18 mouse cellular contexts compared by ENCODE assay signal in the genomic region with DNA sequence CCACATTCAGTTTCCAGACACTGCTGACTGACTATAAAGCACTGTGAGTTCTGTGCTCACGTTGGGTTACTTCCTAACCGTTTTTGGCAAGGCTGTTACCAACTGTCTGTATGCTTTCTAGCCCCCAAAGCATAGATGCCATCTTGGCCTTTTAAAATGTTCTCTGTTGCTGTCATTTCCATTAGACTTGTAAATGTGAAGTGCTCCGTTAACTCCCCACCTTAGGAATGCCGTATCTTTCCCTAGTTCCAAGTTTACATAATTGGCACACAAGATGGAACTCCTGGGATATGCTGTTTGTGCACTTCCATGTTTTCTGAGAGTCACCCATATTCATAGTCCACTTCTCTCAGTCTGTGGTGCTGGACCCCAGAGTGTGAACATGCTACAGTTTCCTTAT.
"Had no signal": no experiment of that assay in that cellular context is flagged by ENCODE, and none has a peak within 500 bp of the region (broad histone marks: within the 10 kb centered on the region; RNA-seq: fewer than 3 reads in every experiment).

No protein-coding gene starts in this region.

- H3K4me1 ChIP-seq: liver, embryonic 13.5 days; liver, embryonic 15.5 days; midbrain, embryonic 10.5 days; midbrain, embryonic 13.5 days; midbrain, embryonic 15.5 days; neural tube, embryonic 13.5 days; neural tube, embryonic 15.5 days had no signal

- ATAC-seq: liver, postnatal 0 days; midbrain, embryonic 13.5 days; midbrain, embryonic 15.5 days had no signal

- H3K9me3 ChIP-seq: liver, embryonic 13.5 days; liver, embryonic 15.5 days; midbrain, embryonic 10.5 days; midbrain, embryonic 13.5 days; midbrain, embryonic 15.5 days; neural tube, embryonic 13.5 days; neural tube, embryonic 15.5 days had no signal

- H3K9ac ChIP-seq: liver, embryonic 13.5 days; liver, embryonic 15.5 days; liver, postnatal 0 days; lung, embryonic 14.5 days; midbrain, embryonic 13.5 days; midbrain, embryonic 15.5 days; neural tube, embryonic 13.5 days; neural tube, embryonic 15.5 days had no signal

- DNase-seq: liver, embryonic 13.5 days; liver, postnatal 0 days; lung, embryonic 14.5 days; lung, postnatal 10 days; lung, postnatal 4 days; right cerebral cortex, adult 18-20 months; right cerebral cortex, postnatal 14 days; spleen, adult 18-20 months; thymus, adult 18-20 months; thymus, postnatal 14 days; thymus, postnatal 36 days had no signal

- H3K4me2 ChIP-seq: liver, embryonic 13.5 days; liver, embryonic 15.5 days; lung, embryonic 14.5 days; midbrain, embryonic 13.5 days; midbrain, embryonic 15.5 days; neural tube, embryonic 13.5 days; neural tube, embryonic 15.5 days had no signal

- H3K27me3 ChIP-seq: liver, embryonic 13.5 days; liver, embryonic 15.5 days; midbrain, embryonic 13.5 days; midbrain, embryonic 15.5 days; neural tube, embryonic 13.5 days; neural tube, embryonic 15.5 days had no signal

- H3K36me3 ChIP-seq: liver, embryonic 13.5 days; liver, embryonic 15.5 days; midbrain, embryonic 10.5 days; midbrain, embryonic 13.5 days; midbrain, embryonic 15.5 days; neural tube, embryonic 13.5 days; neural tube, embryonic 15.5 days had no signal

- H3K4me3 ChIP-seq: liver, embryonic 13.5 days; liver, embryonic 15.5 days; midbrain, embryonic 10.5 days; midbrain, embryonic 13.5 days; midbrain, embryonic 15.5 days; myocyte; neural tube, embryonic 13.5 days; neural tube, embryonic 15.5 days had no signal

- H3K27ac ChIP-seq: liver, embryonic 13.5 days; liver, embryonic 15.5 days; midbrain, embryonic 10.5 days; midbrain, embryonic 13.5 days; midbrain, embryonic 15.5 days; neural tube, embryonic 13.5 days; neural tube, embryonic 15.5 days had no signal
